Mouse (Mus musculus) thymus, postnatal 0 days (tissue): ENCODE results near the gene Ust. TPM values are rescaled to one million over a fixed set of nuclear protein-coding genes. Genes with fewer than 3 reads are reported as not detected.
"Not testable (repeated sequence)": the region's sequence is repeated elsewhere in the genome, so short reads cannot be mapped to it uniquely, and the experiment has no call there.

Experiments used
- DNase-seq: peaks from one replicate; pipeline ENCODE4 v3.0.0-alpha.2; 2015; ENCODE audit warnings: low spot score
- polyA plus RNA-seq: library from polyadenylated mRNA; unstranded; fragments of >200 nt; fragmentation: Nextera tagmentation; extraction: Ambion mirVana; gene quantifications from 2 replicates; pipeline ENCODE4 v1.2.1, GENCODE M21; 2015

The Ust gene
- polyA plus RNA-seq, result 3.1 TPM in 2 replicates

DNA sequence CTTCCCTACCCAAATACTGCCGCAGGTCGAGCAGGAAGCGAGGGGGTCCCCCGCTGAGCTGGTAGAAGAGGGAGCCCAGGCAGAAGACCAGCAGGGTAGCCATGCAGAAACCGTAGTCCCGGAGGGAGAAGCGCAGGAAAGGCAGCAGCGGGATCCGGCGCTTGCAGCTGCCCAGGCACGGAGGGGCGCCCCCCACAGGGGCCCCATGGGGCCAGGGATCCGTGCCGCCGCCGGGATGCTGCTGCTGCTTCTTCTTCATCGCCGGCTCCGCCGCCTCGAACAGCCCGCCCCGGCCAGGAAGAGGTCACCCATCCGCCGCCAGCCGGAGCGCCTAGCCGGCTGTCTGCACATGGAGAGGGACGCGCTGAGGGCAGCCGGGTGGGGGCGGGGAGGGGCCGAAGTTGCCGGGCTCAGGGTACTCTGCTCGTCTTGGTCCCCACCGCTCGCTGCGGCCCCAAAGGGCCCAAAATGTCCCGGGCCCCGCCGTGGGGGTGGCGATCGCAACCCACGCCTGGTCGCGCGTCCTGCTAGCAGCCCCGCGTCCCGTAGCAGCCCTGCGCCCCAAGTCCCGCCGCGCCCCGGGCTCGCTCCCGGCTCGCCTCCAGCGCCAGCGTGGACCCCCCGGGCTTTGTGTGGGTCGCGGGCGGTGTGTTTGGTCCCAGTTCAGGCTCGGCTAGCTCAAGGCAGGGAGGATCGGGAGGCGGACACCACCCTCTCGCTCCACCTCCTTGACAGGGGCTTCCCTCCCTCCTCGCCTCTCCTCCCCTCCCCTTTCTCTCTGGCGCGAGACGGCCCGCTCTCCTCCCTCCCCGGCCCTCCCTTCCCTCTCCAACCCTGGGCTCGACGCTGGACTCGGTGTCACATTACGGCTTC lies at the start of gene Ust:
Gene Ust (minus strand): TSS at position 685 of the 873 bp plus-strand sequence.
- DNase-seq, result peak; percentile 23

DNA sequence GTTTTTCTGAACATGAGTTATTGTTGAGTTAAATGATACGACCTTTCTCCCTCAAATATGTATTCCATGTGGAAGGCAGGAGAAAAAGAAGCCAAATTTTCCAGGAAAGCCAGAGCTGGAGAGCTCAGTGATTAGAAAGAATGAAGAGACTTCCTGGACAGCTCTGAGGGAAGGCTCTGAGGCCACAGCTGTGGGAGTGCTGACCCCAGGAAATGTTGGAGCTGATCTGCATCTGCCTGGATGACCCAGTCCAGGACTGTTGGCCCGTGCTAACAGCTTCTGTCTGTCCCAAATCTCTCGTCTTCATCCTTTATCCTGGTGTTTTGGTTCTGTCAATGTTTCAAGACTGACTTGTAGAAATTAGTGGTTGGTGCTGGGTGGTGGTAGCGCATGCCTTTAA lies 42.7 kb upstream of the Ust start:
- DNase-seq, result no peak

DNA sequence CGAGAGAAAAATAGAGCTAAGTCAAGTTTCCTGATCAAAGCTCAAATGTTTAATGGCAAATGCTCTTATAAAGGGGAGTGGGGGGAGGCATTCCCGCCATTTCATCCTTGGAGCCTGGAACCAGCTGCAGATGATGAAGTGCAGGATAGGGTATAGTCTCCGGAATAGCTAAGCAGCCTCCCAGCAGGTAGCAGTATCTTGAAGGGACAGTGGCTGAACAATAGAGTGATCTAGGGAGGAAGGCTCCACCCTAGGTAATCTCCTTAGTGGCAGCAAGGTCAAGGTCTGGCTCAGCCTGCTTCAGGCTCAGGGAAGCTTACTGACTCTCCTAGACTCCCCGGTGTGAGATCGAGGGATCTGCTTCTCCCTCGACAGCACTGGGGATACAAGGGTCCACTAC lies 40.9 kb upstream of the Ust start:
- not testable (repeated sequence) for DNase-seq

DNA sequence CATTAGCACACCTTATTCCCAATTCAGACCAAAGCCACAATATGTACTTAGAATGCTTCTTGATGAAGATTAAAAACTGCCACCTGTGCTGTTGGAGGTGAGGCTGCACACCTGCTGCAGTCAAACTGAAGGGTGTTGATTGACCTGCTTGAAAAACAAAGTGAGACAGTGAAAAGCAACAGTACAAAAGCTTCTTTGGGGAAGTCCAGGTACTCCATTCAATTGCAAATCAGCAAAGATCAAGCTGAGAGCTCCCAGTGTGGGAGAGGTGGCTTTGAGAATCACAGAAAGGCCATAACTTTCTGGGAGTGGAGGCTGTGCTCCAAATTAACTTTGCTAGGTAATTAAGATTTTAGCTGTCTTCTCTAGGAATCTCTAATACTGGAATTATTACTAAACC lies 33.6 kb upstream of the Ust start:
- DNase-seq, result not testable (repeated sequence)

DNA sequence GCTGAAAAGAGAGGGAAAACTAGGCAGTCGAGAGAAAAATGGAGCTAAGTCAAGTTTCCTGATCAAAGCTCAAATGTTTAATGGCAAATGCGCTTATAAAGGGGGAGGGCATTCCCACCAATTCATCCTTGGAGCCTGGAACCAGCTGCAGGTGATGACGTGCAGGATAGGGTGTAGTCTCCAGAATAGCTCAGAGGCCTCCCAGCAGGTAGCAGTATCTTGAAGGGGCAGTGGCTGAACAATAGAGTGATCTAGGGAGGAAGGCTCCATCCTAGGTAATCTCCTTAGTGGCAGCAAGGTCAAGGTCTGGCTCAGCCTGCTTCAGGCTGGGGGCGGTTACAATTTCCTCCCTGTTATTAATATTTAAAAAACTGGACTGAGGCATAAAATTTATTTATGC lies 33.0 kb upstream of the Ust start:
- not testable (repeated sequence) for DNase-seq

DNA sequence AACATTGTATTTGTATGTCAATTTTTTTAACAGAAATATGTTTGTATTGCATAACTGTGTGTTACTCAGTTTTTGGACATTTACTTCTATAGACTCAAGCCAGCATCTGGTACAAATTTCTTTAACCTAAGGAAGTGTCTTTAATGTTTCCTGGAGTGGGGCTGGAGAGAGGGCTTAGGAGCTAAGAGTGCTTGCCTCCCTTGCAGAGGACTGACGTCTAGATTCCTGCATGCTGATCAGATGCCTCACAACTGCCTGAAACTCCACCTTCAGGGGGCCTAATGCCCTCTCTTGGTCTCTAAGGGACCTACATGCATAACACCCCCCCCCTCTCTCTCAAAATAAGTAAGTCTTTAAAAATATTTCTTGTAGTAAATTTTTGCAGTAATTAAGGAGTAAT lies 22.9 kb upstream of the Ust start:
- no peak for DNase-seq

DNA sequence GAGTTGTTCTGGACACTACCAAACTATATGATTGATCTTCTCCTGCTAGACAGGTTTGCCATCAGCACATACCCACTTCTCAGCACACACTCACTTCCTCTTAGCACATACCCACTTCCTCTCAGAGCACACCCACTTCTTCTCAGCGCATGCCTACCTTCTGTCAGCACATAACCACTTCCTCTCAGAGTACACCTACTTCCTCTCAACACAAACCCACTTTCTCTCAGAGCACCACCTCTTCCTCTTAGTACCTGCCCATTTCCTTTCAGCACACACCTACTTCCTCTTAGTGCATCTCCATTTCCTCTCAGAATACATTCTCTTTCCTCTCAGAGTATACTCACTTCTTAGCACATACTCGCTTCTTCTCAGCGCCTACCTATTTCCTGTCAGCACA lies 16.8 kb upstream of the Ust start:
- DNase-seq, result no peak

DNA sequence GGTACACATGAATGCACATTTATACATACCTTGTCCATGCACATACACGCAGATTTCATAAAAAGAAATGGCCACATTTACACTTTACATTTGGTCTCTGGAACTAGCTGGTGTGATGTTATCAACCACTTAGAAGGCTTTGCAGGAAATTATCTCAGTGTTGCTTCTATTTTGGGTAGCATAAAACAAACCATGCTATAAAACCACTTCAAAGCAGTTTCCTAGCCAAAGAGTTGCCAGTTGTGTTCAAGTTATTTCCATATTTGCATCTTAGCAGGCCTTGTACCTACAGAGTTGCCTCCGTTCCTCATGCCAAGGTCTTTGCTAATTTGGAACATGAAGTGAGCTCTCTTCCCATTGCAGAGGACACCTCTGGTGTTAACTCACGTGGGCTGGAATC lies 13.0 kb upstream of the Ust start:
- peak; percentile 17 for DNase-seq

DNA sequence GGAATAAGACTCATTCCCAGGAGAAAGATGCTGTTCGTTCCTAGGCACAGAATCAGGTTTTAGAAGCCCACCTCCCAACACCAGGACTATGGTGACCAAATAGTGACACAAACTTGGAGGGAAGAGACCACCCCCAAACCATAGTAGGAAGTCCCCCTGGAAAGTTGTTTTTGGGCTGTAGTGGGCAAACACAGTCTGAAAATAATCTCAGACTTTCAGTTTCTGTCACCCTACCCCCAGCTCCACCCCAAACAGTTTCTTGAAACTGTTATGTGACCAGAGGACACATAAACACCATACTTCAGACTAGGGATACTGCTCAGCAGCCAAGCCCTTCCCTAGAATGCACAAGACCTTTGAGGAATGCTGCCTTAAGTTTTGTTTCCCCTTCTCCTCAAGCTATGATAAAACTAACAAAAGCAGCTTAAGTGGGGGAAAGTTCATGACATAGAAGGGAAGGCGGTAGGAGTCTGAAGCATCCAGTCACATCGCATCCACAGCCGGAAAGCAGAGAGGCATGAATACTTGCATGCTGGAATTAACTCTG lies 12.0 kb upstream of the Ust start:
- no peak for DNase-seq

DNA sequence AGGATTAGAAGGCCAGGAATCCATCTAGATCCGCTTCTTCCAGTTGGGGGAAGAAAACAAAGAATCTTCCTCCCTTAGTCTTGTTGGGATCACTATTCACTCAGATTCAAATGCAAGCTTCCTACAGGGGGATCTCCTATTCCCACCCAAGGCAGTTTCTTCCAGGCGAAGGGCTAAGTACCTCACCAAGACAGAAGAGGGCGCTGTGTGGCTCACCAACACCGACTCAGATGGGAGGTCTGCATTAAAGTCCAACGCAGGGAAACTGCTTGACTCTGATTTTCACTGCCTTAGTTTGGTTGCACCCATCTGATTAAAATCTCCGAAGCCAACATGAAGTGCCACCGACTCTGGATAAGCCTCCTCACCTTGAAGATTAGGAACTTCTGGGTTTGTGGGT lies 10.5 kb upstream of the Ust start:
- DNase-seq, result no peak

DNA sequence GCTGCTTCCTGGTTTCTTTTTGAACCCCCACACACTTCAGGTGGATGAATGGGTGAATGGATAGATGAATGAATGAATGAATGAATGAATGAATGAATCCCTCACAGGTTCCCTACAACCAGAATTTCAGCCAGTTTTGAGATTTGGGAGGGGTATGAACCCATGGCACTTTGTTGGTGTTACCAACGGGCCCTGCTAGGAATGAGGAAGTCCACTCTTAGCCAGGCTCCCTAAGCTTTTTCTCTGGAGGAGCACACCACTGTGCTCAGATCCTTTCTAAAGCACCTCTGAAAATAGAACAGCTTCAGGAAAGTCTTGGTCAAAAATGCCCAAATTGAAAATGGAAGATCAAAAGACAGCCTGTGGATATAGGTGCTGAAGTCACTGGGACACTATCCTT lies 6.7 kb upstream of the Ust start:
- no peak for DNase-seq

DNA sequence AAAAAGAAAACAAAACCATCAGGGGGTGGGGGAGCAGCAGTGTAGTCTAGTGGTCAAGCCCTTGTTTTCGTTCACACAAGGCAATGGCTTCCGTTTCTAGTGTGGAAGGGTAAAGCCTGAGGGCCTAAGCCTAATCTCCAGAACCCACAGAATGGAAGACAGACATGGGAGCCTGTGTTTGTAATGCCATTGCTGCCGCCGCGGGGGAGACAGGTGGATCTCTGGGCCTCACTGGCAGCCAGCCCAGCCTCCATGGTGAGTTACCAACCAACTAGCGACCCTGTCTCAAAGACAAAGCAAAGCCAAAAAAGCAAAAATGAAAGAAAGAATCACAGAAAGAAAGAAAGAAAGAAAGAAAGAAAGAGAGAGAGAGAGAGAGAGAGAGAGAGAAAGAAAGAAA lies 2.9 kb upstream of the Ust start:
- no peak for DNase-seq

DNA sequence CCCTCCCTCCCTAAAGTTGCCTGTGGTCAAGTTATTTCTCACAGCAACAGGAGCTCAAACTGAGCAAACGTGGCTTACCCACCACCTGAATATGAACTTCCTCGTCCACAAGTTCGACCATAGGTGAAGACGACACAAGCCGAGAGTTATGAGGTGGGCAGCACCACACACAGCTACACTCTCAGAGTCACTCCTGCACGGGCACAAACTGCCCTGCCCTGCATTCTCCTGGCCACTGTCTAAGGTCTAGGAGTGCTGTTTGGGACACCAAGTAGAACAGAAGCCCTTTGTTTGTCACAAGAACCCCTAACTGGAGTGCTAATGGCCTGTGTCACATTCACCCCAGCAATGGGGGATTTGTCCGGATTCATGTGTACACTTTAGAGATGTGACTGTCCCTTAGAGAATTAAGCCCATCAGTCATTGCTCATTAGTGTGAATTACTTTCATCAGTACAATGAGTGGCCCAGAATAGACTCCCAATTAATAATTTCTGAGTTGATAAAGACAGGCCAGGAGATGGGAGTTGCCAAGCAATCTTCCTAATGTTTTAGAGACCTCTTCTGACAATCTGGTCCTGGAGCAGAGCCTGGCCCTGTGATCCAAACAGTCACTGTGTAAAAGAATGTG lies 2.3 kb upstream of the Ust start:
- DNase-seq, result no peak

DNA sequence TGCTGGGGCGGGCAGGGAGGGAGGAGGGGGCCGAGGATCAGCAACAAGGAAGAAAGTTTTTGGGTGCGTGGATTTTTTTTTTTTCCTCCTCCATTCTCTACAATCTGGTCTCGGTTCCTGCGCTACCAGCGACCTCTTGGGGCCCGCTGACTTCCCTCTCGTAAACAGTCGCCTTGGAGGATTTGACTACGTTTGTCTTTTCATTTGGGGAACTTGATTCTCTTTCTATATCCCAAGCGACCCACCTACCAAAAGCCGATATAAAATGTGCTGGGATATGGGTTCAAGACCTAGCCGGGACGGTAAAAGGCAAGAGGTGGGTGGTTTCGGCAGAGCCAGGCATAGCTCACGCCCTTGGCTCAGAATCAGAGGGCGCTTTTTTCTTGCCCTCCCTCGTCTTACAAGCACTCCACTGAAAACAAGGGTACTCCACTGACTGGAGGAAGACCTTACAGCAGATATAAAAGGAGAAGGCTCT lies 428 bp upstream of the Ust start:
- DNase-seq, result peak; percentile 19

DNA sequence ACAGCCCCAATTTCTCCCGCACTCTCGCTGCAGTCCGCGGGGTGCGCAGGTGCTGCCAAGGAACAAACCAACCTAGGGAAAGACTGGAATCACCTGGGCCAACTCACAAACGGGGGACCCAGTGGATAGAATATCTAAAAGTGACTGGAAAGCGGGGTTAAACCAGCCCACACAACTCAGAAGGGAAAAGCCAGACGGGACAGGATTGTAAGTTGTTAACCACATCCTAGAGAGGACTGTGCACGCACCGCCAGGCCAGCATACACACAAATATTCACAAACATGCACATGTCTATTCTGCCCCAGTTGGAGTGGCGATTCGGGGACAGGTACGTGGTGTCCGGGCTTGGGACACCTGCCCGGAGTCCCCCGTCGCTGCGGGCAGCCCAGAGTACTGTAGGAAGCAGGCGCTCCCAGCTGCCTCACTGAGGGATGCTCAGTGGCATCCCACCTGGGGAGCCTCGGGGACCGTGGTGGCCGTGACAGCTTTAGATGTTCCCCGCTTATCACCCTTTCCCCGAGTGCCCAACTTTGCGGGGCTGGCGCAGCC lies 959 bp downstream of the Ust start:
- DNase-seq, result no peak

DNA sequence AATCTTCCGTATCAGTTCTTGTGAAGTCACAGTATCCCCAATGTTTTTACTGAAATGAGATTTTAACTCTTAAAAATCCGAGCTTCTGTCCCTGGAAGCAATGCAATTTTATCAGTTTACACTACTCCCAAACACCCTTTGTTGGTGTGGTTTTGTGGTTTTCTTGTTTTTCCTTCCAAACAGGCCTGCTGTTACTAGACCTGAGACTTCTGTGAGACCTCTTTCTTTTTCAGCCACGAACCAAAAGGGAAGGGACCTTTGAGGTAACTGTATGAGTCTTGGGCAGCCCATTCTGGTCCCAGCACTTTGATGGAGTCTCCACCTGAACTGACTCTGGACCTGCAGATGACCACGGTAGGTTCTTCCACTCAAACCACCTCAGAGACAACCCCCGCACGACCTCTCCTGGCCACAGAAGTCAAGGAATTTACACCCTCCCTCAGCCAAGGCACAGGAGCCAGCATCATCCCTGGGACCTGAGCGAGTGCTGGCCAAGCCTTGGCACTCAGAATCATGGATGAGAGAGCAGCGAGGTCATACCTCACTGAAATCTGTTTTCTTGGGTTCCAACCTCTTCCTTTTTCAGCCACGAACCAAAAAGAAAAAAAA lies 1.6 kb downstream of the Ust start:
- no peak for DNase-seq

DNA sequence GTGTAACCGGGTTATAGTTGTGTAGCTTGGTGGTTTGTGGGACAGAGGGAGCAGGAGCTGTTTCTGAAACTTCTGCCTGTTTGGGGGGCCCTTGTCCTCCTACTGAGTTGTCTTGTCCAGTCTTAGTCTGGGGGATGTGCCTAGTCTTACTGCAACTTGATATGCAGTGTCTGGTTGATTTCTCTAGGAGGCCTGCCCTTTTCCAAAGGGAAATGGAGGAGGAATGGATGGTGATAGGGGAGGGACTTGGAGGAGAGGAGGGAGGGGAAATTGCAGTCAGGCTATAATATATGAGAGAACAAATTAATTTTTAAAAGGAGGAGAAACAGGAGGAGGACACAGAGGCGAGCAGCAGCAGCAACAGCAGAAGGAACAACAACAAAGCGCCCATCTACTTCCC lies 4.9 kb downstream of the Ust start:
- no peak for DNase-seq

DNA sequence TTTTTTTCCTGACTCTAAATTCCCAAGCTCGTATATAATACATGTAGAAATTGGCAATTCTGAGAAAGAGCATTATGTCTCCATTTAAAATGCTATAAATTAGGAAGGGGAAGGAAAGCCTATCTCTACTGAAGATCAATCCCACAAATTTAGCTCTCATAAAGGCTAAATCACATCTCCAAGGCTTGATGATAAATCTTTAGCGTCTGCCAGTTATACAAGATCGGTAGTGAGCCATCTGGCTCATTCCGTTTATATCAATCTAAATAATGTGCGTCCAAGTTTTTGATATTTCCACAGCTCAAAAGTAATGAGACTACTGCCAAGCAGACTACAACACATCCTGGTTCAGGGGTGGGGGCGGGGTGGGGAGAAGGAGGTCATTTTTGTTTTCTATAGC lies 6.4 kb downstream of the Ust start:
- DNase-seq, result no peak

DNA sequence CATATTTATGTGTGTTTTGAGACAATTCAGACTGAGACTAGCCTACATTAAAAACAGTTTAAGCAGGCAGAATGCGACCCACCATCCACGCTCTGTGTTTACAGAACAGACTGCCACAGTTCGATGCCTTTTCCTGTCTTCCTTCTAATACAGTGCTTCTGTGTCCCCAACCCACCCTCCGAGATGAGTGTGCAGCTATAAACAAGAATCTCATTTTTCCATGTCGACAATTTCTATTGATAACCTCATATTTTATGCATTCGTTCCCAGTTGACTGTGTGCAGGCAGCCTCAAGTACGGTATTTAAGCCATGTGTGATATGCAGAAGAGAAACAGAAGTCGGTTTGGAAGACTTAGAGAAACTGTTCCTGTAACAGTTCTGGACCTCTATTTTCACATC lies 6.9 kb downstream of the Ust start:
- no peak for DNase-seq

DNA sequence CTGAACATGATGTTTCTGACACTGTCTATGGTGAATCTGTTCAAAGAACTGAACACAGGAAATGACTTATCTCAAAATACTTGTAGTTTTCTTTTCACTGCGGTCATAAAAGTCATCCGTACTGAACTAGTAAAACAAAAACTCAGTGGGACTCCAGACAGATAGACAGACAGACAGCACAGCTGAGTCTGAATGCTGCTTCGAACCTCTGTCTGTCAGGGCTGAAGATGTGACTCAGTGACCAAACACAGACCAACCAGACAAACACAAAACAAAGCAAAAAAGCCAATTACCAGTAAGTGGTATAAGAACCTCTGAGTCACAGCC lies 12.4 kb downstream of the Ust start:
- DNase-seq, result peak; percentile 21

DNA sequence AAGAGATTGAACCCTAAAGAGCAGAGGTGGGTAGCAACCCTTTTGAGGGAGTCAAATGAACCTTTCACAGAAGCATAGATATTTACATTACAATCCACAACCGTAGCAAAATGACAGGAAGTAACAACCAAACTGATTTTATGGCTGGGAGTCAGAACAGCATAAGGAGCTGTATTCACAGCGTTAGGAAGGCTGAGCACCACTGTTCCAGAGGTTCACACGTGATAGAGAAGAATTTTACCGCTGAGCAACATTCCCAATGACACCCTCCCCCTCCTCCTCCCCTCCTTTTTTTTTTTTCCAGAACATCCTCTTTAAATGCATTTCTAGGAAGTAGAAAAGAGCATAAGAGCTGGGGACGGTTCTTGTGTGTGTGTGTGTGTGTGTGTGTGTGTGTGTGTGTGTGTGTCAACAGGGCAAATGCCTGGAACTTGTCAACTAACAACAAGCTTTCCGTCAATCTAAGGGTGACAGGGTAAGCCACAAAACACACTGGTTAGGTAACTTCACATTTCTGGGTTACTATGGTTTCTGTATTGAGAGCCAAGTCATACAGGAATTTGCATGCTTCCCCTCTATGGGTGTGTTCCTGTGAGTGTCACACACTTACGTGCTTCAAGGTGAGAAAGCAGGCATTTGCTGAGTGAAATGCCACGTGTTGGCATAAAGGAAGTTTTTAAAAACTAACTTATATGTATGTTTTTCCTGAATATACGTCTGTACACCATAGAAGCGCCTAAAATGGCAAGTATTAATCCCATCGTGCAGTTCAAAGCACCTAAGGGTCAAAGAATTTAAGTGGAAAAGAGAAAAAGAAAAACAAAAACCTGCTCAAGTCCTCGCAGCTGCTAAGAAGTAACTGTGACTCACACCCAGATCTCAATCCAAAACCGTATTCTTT lies 13.0 kb downstream of the Ust start:
- DNase-seq, result no peak
